20 mouse cellular contexts compared by ENCODE assay signal in genomic region chr12:106565263-106565681, GRCm38 (mm10).
DNase-seq lines count a peak whose midpoint lies in the region; ATAC-seq and TF ChIP-seq lines count a peak whose summit lies in the region.
"Had no signal": no experiment of that assay in that cellular context is flagged by ENCODE, and none has a peak within 500 bp of the region (broad histone marks: within the 10 kb centered on the region; RNA-seq: fewer than 3 reads in every experiment).

No protein-coding gene starts in this region.

- TF ChIP-seq CTCF in midbrain, postnatal 0 days (IDR thresholded peaks at IDR 0.05) = no peak; the same call in 1 of the 2 replicates

- no peaks in the 10 kb centered on the region for H3K27me3 ChIP-seq in midbrain, embryonic 14.5 days (ENCODE audit: control insufficient read depth, insufficient read depth, low read length)
- H3K27me3 ChIP-seq in midbrain, postnatal 0 days (ENCODE audit: insufficient read depth, low read length) = no peaks in the 10 kb centered on the region
- H3K27me3 ChIP-seq: CH12.LX; forebrain, embryonic 15.5 days; midbrain, embryonic 15.5 days had no signal

- no peaks in the 10 kb centered on the region for H3K9me3 ChIP-seq in midbrain, embryonic 14.5 days (ENCODE audit: control insufficient read depth, low read length)
- H3K9me3 ChIP-seq in midbrain, postnatal 0 days (ENCODE audit: low read length) = no peaks in the 10 kb centered on the region
- H3K9me3 ChIP-seq: forebrain, embryonic 15.5 days; heart, embryonic 13.5 days; hindbrain, embryonic 10.5 days; midbrain, embryonic 15.5 days; neural tube, embryonic 12.5 days had no signal

- no peaks in the 10 kb centered on the region for H3K36me3 ChIP-seq in midbrain, embryonic 14.5 days (ENCODE audit: control insufficient read depth, insufficient read depth, low read length)
- no peaks in the 10 kb centered on the region for H3K36me3 ChIP-seq in midbrain, postnatal 0 days (ENCODE audit: insufficient read depth, low read length)
- H3K36me3 ChIP-seq: forebrain, embryonic 15.5 days; heart, embryonic 13.5 days; hindbrain, embryonic 10.5 days; midbrain, embryonic 15.5 days; neural tube, embryonic 12.5 days had no signal

- H3K4me2 ChIP-seq in midbrain, embryonic 14.5 days (ENCODE audit: low read length) = 0 out of 2 replicates have a peak overlapping the region, but pooled peaks have one; percentile 12
- no peak overlapping the region for H3K4me2 ChIP-seq in midbrain, postnatal 0 days (ENCODE audit: low read depth, low read length, poor library complexity, severe bottlenecking)
- H3K4me2 ChIP-seq: forebrain, embryonic 15.5 days; heart, embryonic 13.5 days; midbrain, embryonic 15.5 days; neural tube, embryonic 12.5 days had no signal

- WGBS in midbrain, embryonic 14.5 days = 18% methylated on average over 6 of the region's 6 CpGs
- WGBS in midbrain, postnatal 0 days = 26% methylated on average over 6 of the region's 6 CpGs

- H3K4me3 ChIP-seq in midbrain, embryonic 14.5 days (replicated peaks; ENCODE audit: low read depth, low read length) = no peak overlapping the region
- no peak overlapping the region for H3K4me3 ChIP-seq in midbrain, postnatal 0 days (ENCODE audit: low read depth, low read length)
- H3K4me3 ChIP-seq: forebrain, embryonic 15.5 days; heart, embryonic 13.5 days; hindbrain, embryonic 10.5 days; layer of hippocampus, adult 2 months; left cerebral cortex, adult 2 months; midbrain, embryonic 15.5 days; neural tube, embryonic 12.5 days had no signal

- 0 out of 2 replicates have a peak, but pooled peaks cover 4% of the 10 kb centered on the region for H3K4me1 ChIP-seq in midbrain, embryonic 14.5 days (ENCODE audit: control insufficient read depth, insufficient read depth, low read length)
- H3K4me1 ChIP-seq in midbrain, postnatal 0 days (ENCODE audit: insufficient read depth, low read length) = no peaks in the 10 kb centered on the region
- H3K4me1 ChIP-seq: heart, embryonic 13.5 days; neural tube, embryonic 12.5 days had no signal

- H3K9ac ChIP-seq in midbrain, embryonic 14.5 days (replicated peaks; ENCODE audit: low read length) = no peak overlapping the region
- H3K9ac ChIP-seq in midbrain, postnatal 0 days (replicated peaks; ENCODE audit: low read length, poor library complexity, severe bottlenecking) = no peak overlapping the region
- H3K9ac ChIP-seq: forebrain, embryonic 15.5 days; heart, embryonic 13.5 days; midbrain, embryonic 15.5 days; neural tube, embryonic 12.5 days had no signal

- H3K27ac ChIP-seq in midbrain, embryonic 14.5 days (replicated peaks; ENCODE audit: low read depth, low read length) = no peak overlapping the region
- H3K27ac ChIP-seq in midbrain, postnatal 0 days (ENCODE audit: low read depth, low read length) = no peak overlapping the region
- H3K27ac ChIP-seq: forebrain, embryonic 15.5 days; heart, embryonic 13.5 days; kidney, postnatal 0 days; layer of hippocampus, adult 2 months; left cerebral cortex, adult 2 months; midbrain, embryonic 15.5 days; neural tube, embryonic 12.5 days had no signal

- ATAC-seq in midbrain, embryonic 14.5 days (ENCODE audit: low FRiP score, low TSS enrichment) = no peak
- ATAC-seq in midbrain, postnatal 0 days (ENCODE audit: low FRiP score) = no peak
- ATAC-seq: forebrain, embryonic 15.5 days; intestine, embryonic 16.5 days; midbrain, embryonic 15.5 days had no signal

- DNase-seq in midbrain, embryonic 14.5 days = peak; percentile 9
- DNase-seq in midbrain, postnatal 0 days (ENCODE audit: low spot score) = no peak
- DNase-seq in R1 (ENCODE audit: low read depth, low spot score) = peak; percentile 15
- peak; percentile 83 for DNase-seq in gonadal fat pad, adult 2 months (ENCODE audit: low read depth)
- peak; percentile 54 for DNase-seq in thymus, postnatal 25 days
- DNase-seq in cerebellum, postnatal 25 days = no peak
- no peak for DNase-seq in frontal cortex, adult 2 months (ENCODE audit: extremely low spot score in 1 of 2, low spot score in 1 of 2)
- DNase-seq: cerebellum, adult 8-10 months; embryo, embryonic 11 days; gastrocnemius, postnatal 25 days had no signal

Comparison
In these comparisons a context has a peak if more than half of its experiments do, and no peak if none do; other contexts are left out.
1. DNase-seq: peak in midbrain, embryonic 14.5 days (single experiment), R1 (single experiment), gonadal fat pad, adult 2 months (single experiment) and thymus, postnatal 25 days (single experiment); none in midbrain, postnatal 0 days (single experiment), cerebellum, postnatal 25 days (0 of 2) and frontal cortex, adult 2 months (0 of 2).